ENCODE assay signal across 14 mouse cellular contexts in genomic region chr1:151581454-151581853, GRCm38 (mm10).
"Had no signal": no experiment of that assay in that cellular context is flagged by ENCODE, and none has a peak within 500 bp of the region (broad histone marks: within the 10 kb centered on the region; RNA-seq: fewer than 3 reads in every experiment).

No protein-coding gene starts in this region.

- H3K9me3 ChIP-seq: limb, embryonic 13.5 days; liver, embryonic 15.5 days; midbrain, embryonic 10.5 days; neural tube, embryonic 15.5 days; stomach, embryonic 15.5 days had no signal

- ATAC-seq: lung, postnatal 0 days had no signal

- H3K4me1 ChIP-seq: liver, embryonic 15.5 days; midbrain, embryonic 10.5 days had no signal

- H3K9ac ChIP-seq: limb, embryonic 13.5 days; liver, embryonic 15.5 days; neural tube, embryonic 15.5 days; stomach, embryonic 15.5 days had no signal

- H3K4me2 ChIP-seq: limb, embryonic 13.5 days; liver, embryonic 11.5 days; liver, embryonic 15.5 days; neural tube, embryonic 15.5 days; stomach, embryonic 15.5 days had no signal

- H3K27ac ChIP-seq: liver, embryonic 15.5 days; midbrain, embryonic 10.5 days; neural tube, embryonic 15.5 days; stomach, embryonic 15.5 days had no signal

- H3K4me3 ChIP-seq: limb, embryonic 13.5 days; liver, embryonic 15.5 days; midbrain, embryonic 10.5 days; myocyte; neural tube, embryonic 15.5 days; stomach, embryonic 15.5 days had no signal

- H3K36me3 ChIP-seq: limb, embryonic 13.5 days; liver, embryonic 15.5 days; midbrain, embryonic 10.5 days; neural tube, embryonic 15.5 days; stomach, embryonic 15.5 days had no signal

- DNase-seq: kidney, adult 8-10 months; kidney, postnatal 25 days; lung, adult 2 months; lung, postnatal 4 days; midbrain, embryonic 14.5 days; thymus, postnatal 36 days had no signal

- H3K27me3 ChIP-seq: limb, embryonic 13.5 days; liver, embryonic 15.5 days; neural tube, embryonic 15.5 days; stomach, embryonic 15.5 days had no signal
